In the genomic region with DNA sequence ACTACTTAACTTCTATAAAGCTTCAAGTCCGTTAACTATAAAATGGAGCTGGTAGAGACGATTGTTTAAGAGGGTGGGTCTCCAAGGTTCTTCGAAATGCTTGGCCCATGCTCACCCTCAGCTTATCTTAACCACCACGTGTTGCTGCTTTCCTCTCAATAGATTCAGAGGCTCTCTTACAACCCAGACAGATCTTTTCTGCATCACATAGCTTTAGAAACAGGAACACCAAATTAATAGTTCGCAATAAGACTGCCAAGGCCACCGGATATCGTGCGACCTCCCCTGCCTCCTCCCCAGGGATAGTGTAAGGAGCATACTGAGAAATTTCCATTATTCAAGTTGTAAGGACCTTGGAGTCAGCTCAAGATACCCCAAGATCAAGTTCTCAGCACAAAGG, we compare ENCODE assay signal across 12 mouse cellular contexts.
A peak's percentile ranks its signal among the peaks of the same experiment; 100 is the strongest.
DNase-seq lines count a peak whose midpoint lies in the region; ATAC-seq lines count a peak whose summit lies in the region.
"Had no signal": no experiment of that assay in that cellular context is flagged by ENCODE, and none has a peak within 500 bp of the region (broad histone marks: within the 10 kb centered on the region; RNA-seq: fewer than 3 reads in every experiment).

No protein-coding gene starts in this region.

- DNase-seq in heart, adult 11 months, result peak; percentile 96
- no peak for DNase-seq in heart, embryonic 10.5 days (ENCODE audit: low spot score)
- DNase-seq in limb, embryonic 10.5 days (ENCODE audit: low spot score), result no peak
- DNase-seq in forebrain, embryonic 14.5 days (ENCODE audit: low spot score), result no peak
- no peak for DNase-seq in retina, embryonic 14.5 days (ENCODE audit: low spot score)
- DNase-seq in midbrain, embryonic 10.5 days (ENCODE audit: low spot score), result no peak
- DNase-seq: cerebellum, postnatal 36 days; lung, adult 18-20 months had no signal

- ATAC-seq in limb, embryonic 12.5 days (ENCODE audit: insufficient number of reproducible peaks, insufficient read depth, low FRiP score, low TSS enrichment, low read depth), result no peak
- ATAC-seq in limb, embryonic 15.5 days (ENCODE audit: insufficient number of reproducible peaks, low FRiP score, low TSS enrichment, low read depth), result no peak
- ATAC-seq in forebrain, embryonic 14.5 days, result no peak

- no peaks in the 10 kb centered on the region for H3K36me3 ChIP-seq in heart, embryonic 10.5 days
- no peaks in the 10 kb centered on the region for H3K36me3 ChIP-seq in limb, embryonic 12.5 days
- no peaks in the 10 kb centered on the region for H3K36me3 ChIP-seq in limb, embryonic 10.5 days
- H3K36me3 ChIP-seq in limb, embryonic 15.5 days, result no peaks in the 10 kb centered on the region
- no peaks in the 10 kb centered on the region for H3K36me3 ChIP-seq in forebrain, embryonic 14.5 days (ENCODE audit: control insufficient read depth, insufficient read depth, low read length)
- H3K36me3 ChIP-seq in midbrain, embryonic 10.5 days, result no peaks in the 10 kb centered on the region
- H3K36me3 ChIP-seq: embryonic facial prominence, embryonic 10.5 days; midbrain, embryonic 12.5 days had no signal

- no peak overlapping the region for H3K9ac ChIP-seq in limb, embryonic 12.5 days (replicated peaks)
- H3K9ac ChIP-seq in limb, embryonic 15.5 days, result no peak overlapping the region
- H3K9ac ChIP-seq in forebrain, embryonic 14.5 days (ENCODE audit: low read length), result no peak overlapping the region
- H3K9ac ChIP-seq: midbrain, embryonic 12.5 days had no signal

- H3K9me3 ChIP-seq in heart, embryonic 10.5 days, result no peaks in the 10 kb centered on the region
- H3K9me3 ChIP-seq in limb, embryonic 12.5 days, result no peaks in the 10 kb centered on the region
- no peaks in the 10 kb centered on the region for H3K9me3 ChIP-seq in limb, embryonic 10.5 days (replicated peaks)
- H3K9me3 ChIP-seq in limb, embryonic 15.5 days, result no peaks in the 10 kb centered on the region
- H3K9me3 ChIP-seq in forebrain, embryonic 14.5 days (replicated peaks; ENCODE audit: control insufficient read depth, low read length), result no peaks in the 10 kb centered on the region
- no peaks in the 10 kb centered on the region for H3K9me3 ChIP-seq in midbrain, embryonic 10.5 days (replicated peaks)
- H3K9me3 ChIP-seq: embryonic facial prominence, embryonic 10.5 days; midbrain, embryonic 12.5 days had no signal

- H3K27me3 ChIP-seq in heart, embryonic 10.5 days (ENCODE audit: insufficient read depth, poor library complexity, severe bottlenecking), result no peaks in the 10 kb centered on the region
- H3K27me3 ChIP-seq in limb, embryonic 12.5 days, result no peaks in the 10 kb centered on the region
- no peaks in the 10 kb centered on the region for H3K27me3 ChIP-seq in limb, embryonic 10.5 days (ENCODE audit: low read depth, poor library complexity, severe bottlenecking)
- no peaks in the 10 kb centered on the region for H3K27me3 ChIP-seq in limb, embryonic 15.5 days
- no peaks in the 10 kb centered on the region for H3K27me3 ChIP-seq in forebrain, embryonic 14.5 days (replicated peaks; ENCODE audit: control insufficient read depth, insufficient read depth, low read length)
- H3K27me3 ChIP-seq in midbrain, embryonic 10.5 days (ENCODE audit: low read depth, poor library complexity, severe bottlenecking), result no peaks in the 10 kb centered on the region
- H3K27me3 ChIP-seq: midbrain, embryonic 12.5 days had no signal

- H3K4me2 ChIP-seq in limb, embryonic 12.5 days, result peak overlapping the region; percentile 19; the same call in 1 of the 2 replicates
- H3K4me2 ChIP-seq in limb, embryonic 15.5 days, result no peak overlapping the region
- H3K4me2 ChIP-seq in forebrain, embryonic 14.5 days (ENCODE audit: low read length), result no peak overlapping the region
- H3K4me2 ChIP-seq: midbrain, embryonic 12.5 days had no signal

- no peak overlapping the region for H3K27ac ChIP-seq in heart, embryonic 10.5 days
- H3K27ac ChIP-seq in limb, embryonic 12.5 days, result peak overlapping the region; percentile 67; the same call in 1 of the 2 replicates
- H3K27ac ChIP-seq in limb, embryonic 10.5 days, result no peak overlapping the region; the same call in 1 of the 2 replicates
- H3K27ac ChIP-seq in limb, embryonic 15.5 days, result peak overlapping the region; percentile 29; the same call in 1 of the 2 replicates
- H3K27ac ChIP-seq in forebrain, embryonic 14.5 days (ENCODE audit: low read depth, low read length), result no peak overlapping the region
- no peak overlapping the region for H3K27ac ChIP-seq in midbrain, embryonic 10.5 days (replicated peaks)
- H3K27ac ChIP-seq: embryonic facial prominence, embryonic 10.5 days; midbrain, embryonic 12.5 days had no signal

- H3K4me1 ChIP-seq in heart, embryonic 10.5 days, result peaks cover 4% of the 10 kb centered on the region; the same call in 1 of the 2 replicates
- peaks cover 53% of the 10 kb centered on the region for H3K4me1 ChIP-seq in limb, embryonic 12.5 days (replicated peaks)
- H3K4me1 ChIP-seq in limb, embryonic 10.5 days, result peaks cover 47% of the 10 kb centered on the region
- H3K4me1 ChIP-seq in limb, embryonic 15.5 days, result peaks cover 40% of the 10 kb centered on the region
- 0 out of 2 replicates have a peak, but pooled peaks cover 2% of the 10 kb centered on the region for H3K4me1 ChIP-seq in forebrain, embryonic 14.5 days (ENCODE audit: control insufficient read depth, insufficient read depth, low read length)
- peaks cover 5% of the 10 kb centered on the region; the same call in 1 of the 2 replicates for H3K4me1 ChIP-seq in midbrain, embryonic 10.5 days
- H3K4me1 ChIP-seq: midbrain, embryonic 12.5 days had no signal

- 78% methylated on average over 8 of the region's 8 CpGs for WGBS in heart, embryonic 10.5 days
- 65% methylated on average over 8 of the region's 8 CpGs for WGBS in limb, embryonic 12.5 days
- 87% methylated on average over 8 of the region's 8 CpGs for WGBS in limb, embryonic 10.5 days
- 45% methylated on average over 8 of the region's 8 CpGs for WGBS in limb, embryonic 15.5 days
- WGBS in forebrain, embryonic 14.5 days, result 90% methylated on average over 8 of the region's 8 CpGs
- 89% methylated on average over 8 of the region's 8 CpGs for WGBS in midbrain, embryonic 10.5 days

- H3K4me3 ChIP-seq in heart, embryonic 10.5 days, result no peak overlapping the region
- H3K4me3 ChIP-seq in limb, embryonic 12.5 days (replicated peaks), result no peak overlapping the region
- H3K4me3 ChIP-seq in limb, embryonic 10.5 days, result no peak overlapping the region
- H3K4me3 ChIP-seq in limb, embryonic 15.5 days, result no peak overlapping the region
- H3K4me3 ChIP-seq in forebrain, embryonic 14.5 days (ENCODE audit: low read depth, low read length), result no peak overlapping the region
- no peak overlapping the region for H3K4me3 ChIP-seq in midbrain, embryonic 10.5 days
- H3K4me3 ChIP-seq: embryonic facial prominence, embryonic 10.5 days; midbrain, embryonic 12.5 days had no signal

Comparison
In these comparisons a context has a peak if more than half of its experiments do, and no peak if none do; other contexts are left out.
1. H3K27ac ChIP-seq: peak in limb, embryonic 12.5 days (single experiment) and limb, embryonic 15.5 days (single experiment); none in heart, embryonic 10.5 days (single experiment), limb, embryonic 10.5 days (single experiment), forebrain, embryonic 14.5 days (single experiment) and midbrain, embryonic 10.5 days (single experiment).